Mouse (Mus musculus): ENCODE results near the gene Hist1h3a. TPM values are rescaled to one million over a fixed set of nuclear protein-coding genes. Genes with fewer than 3 reads are reported as not detected.
"Not testable (repeated sequence)": the region's sequence is repeated elsewhere in the genome, so short reads cannot be mapped to it uniquely, and the experiment has no call there.

Gene Hist1h3a
- polyA plus RNA-seq, 1 experiment from 2014 or later, result 5.5 TPM

- Histone ChIP-seq H3K36me3 (ENCODE audit: control insufficient read depth, insufficient read depth, low read length) (no peaks in the 10 kb centered on the region), H3K27me3 (ENCODE audit: control insufficient read depth, insufficient read depth, low read depth, low read length) (no peaks in the 10 kb centered on the region), H3K4me1 (replicated peaks; ENCODE audit: control insufficient read depth, insufficient read depth, low read length) (peaks cover 15% of the 10 kb centered on the region), H3K4me2 (ENCODE audit: low read depth, low read length) (peak overlapping the region; percentile 77), H3K4me3 (ENCODE audit: low read length) (peak overlapping the region; percentile 53), H3K9me3 (ENCODE audit: control insufficient read depth, low read length) (no peaks in the 10 kb centered on the region), H3K27ac (ENCODE audit: low read length) (peak overlapping the region; percentile 95), H3K9ac (ENCODE audit: low read length) (peak overlapping the region; percentile 70)
- 72% methylated on average over 1 of the region's 1 CpGs for WGBS
- no peak for ATAC-seq (ENCODE audit: low read depth)
Measured at GRCm38 (mm10) chr13:23759916-23760239, 2.3 kb downstream of the Hist1h3a start.

- no peak for ATAC-seq (ENCODE audit: low read depth)
- H3K27me3 ChIP-seq (ENCODE audit: control insufficient read depth, insufficient read depth, low read depth, low read length), result no peaks in the 10 kb centered on the region
- H3K4me2 ChIP-seq (ENCODE audit: low read depth, low read length), result no peak overlapping the region
- H3K9ac ChIP-seq (ENCODE audit: low read length), result no peak overlapping the region
- no peaks in the 10 kb centered on the region for H3K9me3 ChIP-seq (ENCODE audit: control insufficient read depth, low read length)
- 78% methylated on average over 3 of the region's 3 CpGs for WGBS
- peaks cover 13% of the 10 kb centered on the region for H3K4me1 ChIP-seq (replicated peaks; ENCODE audit: control insufficient read depth, insufficient read depth, low read length)
- no peak overlapping the region for H3K27ac ChIP-seq (ENCODE audit: low read length)
- H3K4me3 ChIP-seq (ENCODE audit: low read length), result no peak overlapping the region
- H3K36me3 ChIP-seq (ENCODE audit: control insufficient read depth, insufficient read depth, low read length), result no peaks in the 10 kb centered on the region
Measured at GRCm38 (mm10) chr13:23759251-23759771, 2.9 kb downstream of the Hist1h3a start.

GRCm38 (mm10) chr13:23757921-23758320, 4.3 kb downstream of the Hist1h3a start:
- no peaks in the 10 kb centered on the region for H3K36me3 ChIP-seq (ENCODE audit: control insufficient read depth, insufficient read depth, low read length)
- H3K4me3 ChIP-seq (ENCODE audit: low read length), result no peak overlapping the region
- peaks cover 13% of the 10 kb centered on the region for H3K4me1 ChIP-seq (replicated peaks; ENCODE audit: control insufficient read depth, insufficient read depth, low read length)
- H3K27me3 ChIP-seq (ENCODE audit: control insufficient read depth, insufficient read depth, low read depth, low read length), result no peaks in the 10 kb centered on the region
- 41% methylated on average over 3 of the region's 3 CpGs for WGBS
- no peaks in the 10 kb centered on the region for H3K9me3 ChIP-seq (ENCODE audit: control insufficient read depth, low read length)
- no peak overlapping the region for H3K9ac ChIP-seq (ENCODE audit: low read length)
- ATAC-seq (ENCODE audit: low read depth), result no peak
- H3K27ac ChIP-seq (ENCODE audit: low read length), result no peak overlapping the region
- peak overlapping the region; percentile 26; the same call in 1 of the 2 replicates for H3K4me2 ChIP-seq (ENCODE audit: low read depth, low read length)

- H3K4me2 ChIP-seq (ENCODE audit: low read depth, low read length), result peak overlapping the region; percentile 64
- ATAC-seq (ENCODE audit: low read depth), result peak; percentile 1; the same call in 1 of the 2 replicates
- H3K27me3 ChIP-seq (ENCODE audit: control insufficient read depth, insufficient read depth, low read depth, low read length), result no peaks in the 10 kb centered on the region
- peak overlapping the region; percentile 66 for H3K9ac ChIP-seq (ENCODE audit: low read length)
- no peaks in the 10 kb centered on the region for H3K9me3 ChIP-seq (ENCODE audit: control insufficient read depth, low read length)
- H3K27ac ChIP-seq (ENCODE audit: low read length), result peak overlapping the region; percentile 91
- whole genome bisulfite sequencing, result under 1% methylated on average over 14 of the region's 23 CpGs
- H3K4me1 ChIP-seq (replicated peaks; ENCODE audit: control insufficient read depth, insufficient read depth, low read length), result peaks cover 15% of the 10 kb centered on the region
- no peaks in the 10 kb centered on the region for H3K36me3 ChIP-seq (ENCODE audit: control insufficient read depth, insufficient read depth, low read length)
- H3K4me3 ChIP-seq (ENCODE audit: low read length), result peak overlapping the region; percentile 42
Measured at GRCm38 (mm10) chr13:23757211-23757773, 4.9 kb downstream of the Hist1h3a start.

- WGBS, result 1% methylated on average over 15 of the region's 22 CpGs
- ATAC-seq (ENCODE audit: low read depth), result peak; percentile 75
- H3K4me3 ChIP-seq (ENCODE audit: low read length), result peak within 1 kb of the TSS; percentile 42
Measured at GRCm38 (mm10) chr13:23756790-23757189, 5.4 kb downstream of the Hist1h3a start, which contains the start of gene Hist1h4b. Hist1h4b (plus strand) TSS chr13:23757013.

GRCm38 (mm10) chr13:23755000-23755399, 7.2 kb downstream of the Hist1h3a start:
- peaks cover 9% of the 10 kb centered on the region for H3K4me1 ChIP-seq (replicated peaks; ENCODE audit: control insufficient read depth, insufficient read depth, low read length)
- no peak for ATAC-seq (ENCODE audit: low read depth)
- H3K9ac ChIP-seq (ENCODE audit: low read length), result no peak overlapping the region
- H3K36me3 ChIP-seq (ENCODE audit: control insufficient read depth, insufficient read depth, low read length), result no peaks in the 10 kb centered on the region
- H3K9me3 ChIP-seq (ENCODE audit: control insufficient read depth, low read length), result no peaks in the 10 kb centered on the region
- no peaks in the 10 kb centered on the region for H3K27me3 ChIP-seq (ENCODE audit: control insufficient read depth, insufficient read depth, low read depth, low read length)
- H3K4me3 ChIP-seq (ENCODE audit: low read length), result no peak overlapping the region
- no peak overlapping the region for H3K27ac ChIP-seq (ENCODE audit: low read length)
- H3K4me2 ChIP-seq (ENCODE audit: low read depth, low read length), result no peak overlapping the region

More at GRCm38 (mm10) chr13:23756790-23757189, 5.4 kb downstream of the Hist1h3a start, which contains the start of gene Hist1h4b:
- H3K9ac ChIP-seq (ENCODE audit: low read length), result peak within 1 kb of the TSS; percentile 66
- H3K27me3 ChIP-seq (ENCODE audit: control insufficient read depth, insufficient read depth, low read depth, low read length), result no peaks in the 10 kb centered on the region
- peak within 1 kb of the TSS; percentile 64 for H3K4me2 ChIP-seq (ENCODE audit: low read depth, low read length)
- peak within 1 kb of the TSS; percentile 91 for H3K27ac ChIP-seq (ENCODE audit: low read length)
- no peaks in the 10 kb centered on the region for H3K36me3 ChIP-seq (ENCODE audit: control insufficient read depth, insufficient read depth, low read length)
- no peaks in the 10 kb centered on the region for H3K9me3 ChIP-seq (ENCODE audit: control insufficient read depth, low read length)
- peaks cover 15% of the 10 kb centered on the region for H3K4me1 ChIP-seq (replicated peaks; ENCODE audit: control insufficient read depth, insufficient read depth, low read length)

GRCm38 (mm10) chr13:23753314-23754078, 8.7 kb downstream of the Hist1h3a start:
- Histone ChIP-seq H3K4me2 (ENCODE audit: low read depth, low read length) (peak overlapping the region; percentile 42), H3K9me3 (ENCODE audit: control insufficient read depth, low read length) (no peaks in the 10 kb centered on the region), H3K36me3 (ENCODE audit: control insufficient read depth, insufficient read depth, low read length) (no peaks in the 10 kb centered on the region), H3K27ac (ENCODE audit: low read length) (peak overlapping the region; percentile 70), H3K9ac (ENCODE audit: low read length) (peak overlapping the region; percentile 20; the same call in 1 of the 2 replicates), H3K4me3 (ENCODE audit: low read length) (no peak overlapping the region), H3K4me1 (replicated peaks; ENCODE audit: control insufficient read depth, insufficient read depth, low read length) (peaks cover 7% of the 10 kb centered on the region), H3K27me3 (ENCODE audit: control insufficient read depth, insufficient read depth, low read depth, low read length) (no peaks in the 10 kb centered on the region)
- ATAC-seq (ENCODE audit: low read depth), result no peak
- 37% methylated on average over 4 of the region's 4 CpGs for WGBS

- Histone ChIP-seq H3K4me1 (replicated peaks; ENCODE audit: control insufficient read depth, insufficient read depth, low read length) (peaks cover 14% of the 10 kb centered on the region), H3K9ac (ENCODE audit: low read length) (peak overlapping the region; percentile 64)
Measured at GRCm38 (mm10) chr13:23752742-23753172, 9.4 kb downstream of the Hist1h3a start.

GRCm38 (mm10) chr13:23752067-23752741, 10.0 kb downstream of the Hist1h3a start, which contains the start of gene Hist1h3b:
Hist1h3b (plus strand) TSS chr13:23752267.
- WGBS, result under 1% methylated on average over 16 of the region's 47 CpGs
- Histone ChIP-seq H3K27ac (ENCODE audit: low read length) (peak within 1 kb of the TSS; percentile 98), H3K4me3 (ENCODE audit: low read length) (peak within 1 kb of the TSS; percentile 49), H3K4me2 (ENCODE audit: low read depth, low read length) (peak within 1 kb of the TSS; percentile 65), H3K9ac (ENCODE audit: low read length) (peak within 1 kb of the TSS; percentile 67), H3K4me1 (replicated peaks; ENCODE audit: control insufficient read depth, insufficient read depth, low read length) (peaks cover 14% of the 10 kb centered on the region)
- H3K36me3 ChIP-seq (ENCODE audit: control insufficient read depth, insufficient read depth, low read length); H3K9me3 ChIP-seq (ENCODE audit: control insufficient read depth, low read length); H3K27me3 ChIP-seq (ENCODE audit: control insufficient read depth, insufficient read depth, low read depth, low read length): not testable (repeated sequence)
- peak; percentile 86 for ATAC-seq (ENCODE audit: low read depth)

More at GRCm38 (mm10) chr13:23752742-23753172, 9.4 kb downstream of the Hist1h3a start:
- H3K9me3 ChIP-seq (ENCODE audit: control insufficient read depth, low read length), result no peaks in the 10 kb centered on the region
- no peaks in the 10 kb centered on the region for H3K36me3 ChIP-seq (ENCODE audit: control insufficient read depth, insufficient read depth, low read length)
- H3K4me2 ChIP-seq (ENCODE audit: low read depth, low read length), result peak overlapping the region; percentile 57
- H3K27ac ChIP-seq (ENCODE audit: low read length), result peak overlapping the region; percentile 79
- no peak for ATAC-seq (ENCODE audit: low read depth)
- no peaks in the 10 kb centered on the region for H3K27me3 ChIP-seq (ENCODE audit: control insufficient read depth, insufficient read depth, low read depth, low read length)
- WGBS, result 2% methylated on average over 6 of the region's 6 CpGs
- H3K4me3 ChIP-seq (ENCODE audit: low read length), result peak overlapping the region; percentile 48
